Mouse (Mus musculus): Measurements from ENCODE around the gene Rnf208.

The Rnf208 gene

GRCm38 (mm10) chr2:25242101-25242506 lies at the start of gene Rnf208, which contains the start of gene Cysrt1:
Gene Rnf208 (plus strand): TSS chr2:25242255.
Gene Cysrt1 (minus strand): TSS chr2:25242452.
- in situ Hi-C loops (cut with MseI, MboI), result no loop called here

- in situ Hi-C loops (cut with MseI, MboI), result no loop called here
Observed at GRCm38 (mm10) chr2:25193330-25193770, 48.7 kb upstream of the Rnf208 start.

GRCm38 (mm10) chr2:25194006-25194405 lies 48.0 kb upstream of the Rnf208 start:
- in situ Hi-C loops (cut with MseI, MboI), result no loop called here

GRCm38 (mm10) chr2:25194486-25195171 lies 47.4 kb upstream of the Rnf208 start:
- in situ Hi-C loops (cut with MseI, MboI), result no loop called here

GRCm38 (mm10) chr2:25195211-25196156 lies 46.6 kb upstream of the Rnf208 start:
- in situ Hi-C loops (cut with MseI, MboI), result no loop called here

- in situ Hi-C loops (cut with MseI, MboI), result no loop called here
Observed at GRCm38 (mm10) chr2:25196172-25196954, 45.7 kb upstream of the Rnf208 start, which contains the start of gene Tor4a. Gene Tor4a (minus strand): TSS chr2:25196886.

GRCm38 (mm10) chr2:25197191-25197590 lies 44.9 kb upstream of the Rnf208 start:
- in situ Hi-C loops (cut with MseI, MboI), result no loop called here

- in situ Hi-C loops (cut with MseI, MboI), result no loop called here
Observed at GRCm38 (mm10) chr2:25197946-25198345, 44.1 kb upstream of the Rnf208 start.

- in situ Hi-C loops (cut with MseI, MboI), result no loop called here
Observed at GRCm38 (mm10) chr2:25200631-25201030, 41.4 kb upstream of the Rnf208 start.

GRCm38 (mm10) chr2:25203631-25204214 lies 38.3 kb upstream of the Rnf208 start:
- in situ Hi-C loops (cut with MseI, MboI), result no loop called here

GRCm38 (mm10) chr2:25207593-25207992 lies 34.5 kb upstream of the Rnf208 start:
- in situ Hi-C loops (cut with MseI, MboI), result no loop called here

GRCm38 (mm10) chr2:25210686-25211085 lies 31.4 kb upstream of the Rnf208 start:
- in situ Hi-C loops (cut with MseI, MboI), result no loop called here

GRCm38 (mm10) chr2:25211121-25211670 lies 30.9 kb upstream of the Rnf208 start, which contains the start of gene Nelfb:
Gene Nelfb (minus strand): TSS chr2:25211489.
- in situ Hi-C loops (cut with MseI, MboI), result no loop called here

GRCm38 (mm10) chr2:25213266-25213865 lies 28.7 kb upstream of the Rnf208 start:
- in situ Hi-C loops (cut with MseI, MboI), result no loop called here

GRCm38 (mm10) chr2:25214444-25214843 lies 27.6 kb upstream of the Rnf208 start, which contains the start of gene Stpg3:
Gene Stpg3 (minus strand): TSS chr2:25214637.
- in situ Hi-C loops (cut with MseI, MboI), result no loop called here

GRCm38 (mm10) chr2:25217666-25218065 lies 24.4 kb upstream of the Rnf208 start:
- in situ Hi-C loops (cut with MseI, MboI), result no loop called here

- in situ Hi-C loops (cut with MseI, MboI), result no loop called here
Observed at GRCm38 (mm10) chr2:25218445-25218844, 23.6 kb upstream of the Rnf208 start, which contains the start of gene Fam166a. Gene Fam166a (plus strand): TSS chr2:25218745.

- in situ Hi-C loops (cut with MseI, MboI), result no loop called here
Observed at GRCm38 (mm10) chr2:25221331-25221772, 20.7 kb upstream of the Rnf208 start.

- in situ Hi-C loops (cut with MseI, MboI), result no loop called here
Observed at GRCm38 (mm10) chr2:25223681-25224491, 18.2 kb upstream of the Rnf208 start.

- in situ Hi-C loops (cut with MseI, MboI), result no loop called here
Observed at GRCm38 (mm10) chr2:25224492-25224765, 17.6 kb upstream of the Rnf208 start, which contains the start of gene Tubb4b. Gene Tubb4b (minus strand): TSS chr2:25224702.
